Mouse (Mus musculus) T-helper 17 cell (primary cell): Measurements from ENCODE around the gene Mthfsd.
"Not testable (repeated sequence)": the region's sequence is repeated elsewhere in the genome, so short reads cannot be mapped to it uniquely, and the experiment has no call there.

Experiments
- in situ Hi-C, 2 experiments: fragments of 300-600 bp; cut with MboI, MseI; formaldehyde crosslinking; loops; 1 replicate in 1 of 2; 2 replicates in 1 of 2; pipeline ENCODE4 v1.15.1; 2025; ENCODE audit warnings: high pct_unique_total_duplicates in 2 of 2

Mthfsd gene

DNA sequence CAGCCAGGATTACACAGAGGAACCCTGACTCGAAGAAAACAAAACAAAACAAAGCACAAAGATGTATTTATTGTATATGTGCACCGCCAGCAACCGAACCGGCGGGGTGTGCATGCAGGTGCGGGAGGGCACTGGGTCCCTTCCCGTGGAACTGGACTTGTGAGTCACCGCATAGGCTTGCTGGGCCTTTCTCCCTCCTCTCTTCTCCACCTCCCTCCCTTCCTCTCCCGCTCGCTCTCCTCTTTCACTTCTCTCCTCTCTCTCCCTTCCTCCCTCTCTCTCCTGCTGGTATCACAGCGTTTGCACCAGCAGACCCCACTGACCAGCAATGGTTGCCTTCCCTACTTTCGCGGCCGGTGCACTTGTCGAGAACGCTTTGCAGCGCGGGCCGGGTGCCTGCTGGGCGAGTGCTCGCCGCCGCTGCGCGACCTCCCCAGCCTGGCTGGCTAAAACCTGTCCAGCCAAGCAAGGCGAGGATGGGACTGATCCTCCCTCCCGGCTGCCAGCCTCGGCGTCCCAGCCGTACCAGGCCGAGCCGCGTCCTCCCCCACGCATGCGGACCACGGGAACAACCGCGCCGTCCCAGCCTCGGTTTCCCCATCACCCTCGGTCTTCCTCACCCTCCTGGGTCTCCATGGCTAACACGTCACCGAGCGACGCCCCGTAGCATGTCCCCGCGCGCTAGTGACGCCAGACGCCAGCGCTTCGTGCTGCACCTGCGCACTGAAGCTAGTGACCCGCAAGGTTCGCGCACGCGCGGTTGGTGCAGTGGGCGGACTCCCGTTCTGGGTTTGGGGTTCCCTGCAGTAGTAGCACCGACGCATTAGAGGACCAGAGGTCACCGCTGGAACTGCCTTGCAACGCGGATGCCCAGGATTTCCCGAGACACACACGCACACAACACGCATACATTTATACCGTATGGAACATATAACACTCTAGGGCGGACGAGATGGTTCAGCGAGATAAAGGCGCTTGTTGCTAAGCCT, at the start of gene Mthfsd:
Gene Mthfsd, minus strand, starts transcription at position 725 of the 989 bp plus-strand sequence.
- in situ Hi-C loops: loop anchor here (10.0 kb wide), 2 partner anchors 423 to 433 kb away; no protein-coding TSS in a partner anchor

DNA sequence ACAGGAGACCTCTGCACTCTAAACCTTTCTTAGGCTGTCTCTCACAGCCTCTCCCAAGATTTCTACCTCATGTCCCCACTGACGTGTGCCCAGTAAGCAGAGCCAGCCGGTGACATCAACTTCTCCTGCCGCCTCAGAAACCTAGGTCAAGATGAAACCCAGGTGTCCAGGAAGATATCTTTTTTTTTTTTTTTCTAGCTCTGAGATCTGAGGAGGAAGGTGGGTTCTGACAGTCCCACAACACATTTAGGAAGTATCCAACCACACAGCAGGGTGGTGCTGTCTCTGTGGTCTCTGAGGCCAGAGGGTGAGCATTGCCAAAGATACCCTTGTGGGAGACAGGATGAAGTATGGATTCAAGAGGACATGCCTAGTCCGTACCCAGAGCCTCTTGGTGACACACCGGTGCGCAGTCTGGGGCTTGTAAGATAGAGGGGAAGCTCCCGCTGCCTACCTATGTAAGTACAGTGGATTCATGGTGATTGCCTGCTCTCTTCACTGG, 48.8 kb upstream of the Mthfsd start:
- in situ Hi-C loops: loop anchor here in 1 of 2 experiments (10.0 kb wide), 1 partner anchor 158 kb away; no protein-coding TSS in a partner anchor

GRCm38 (mm10) chr8:121152394-121152793, 44.2 kb upstream of the Mthfsd start:
- in situ Hi-C loops: loop anchor here in 1 of 2 experiments (10.0 kb wide), 1 partner anchor 162 kb away; no protein-coding TSS in a partner anchor

- in situ Hi-C loops: no loop called here
Observed at GRCm38 (mm10) chr8:121148573-121149083, 40.4 kb upstream of the Mthfsd start.

- in situ Hi-C loops: not testable (repeated sequence)
Observed at GRCm38 (mm10) chr8:121145457-121146134, 37.4 kb upstream of the Mthfsd start.

GRCm38 (mm10) chr8:121136856-121137255, 28.7 kb upstream of the Mthfsd start:
- in situ Hi-C loops: no loop called here

- in situ Hi-C loops: no loop called here
Observed at GRCm38 (mm10) chr8:121134512-121134911, 26.3 kb upstream of the Mthfsd start.

GRCm38 (mm10) chr8:121134102-121134501, 25.9 kb upstream of the Mthfsd start:
- in situ Hi-C loops: no loop called here

- in situ Hi-C loops: no loop called here
Observed at GRCm38 (mm10) chr8:121132961-121133513, 24.8 kb upstream of the Mthfsd start.

- in situ Hi-C loops: no loop called here
Observed at GRCm38 (mm10) chr8:121130522-121130921, 22.3 kb upstream of the Mthfsd start.

GRCm38 (mm10) chr8:121129265-121129940, 21.2 kb upstream of the Mthfsd start:
- in situ Hi-C loops: no loop called here

- in situ Hi-C loops: no loop called here
Observed at GRCm38 (mm10) chr8:121128531-121129264, 20.5 kb upstream of the Mthfsd start.

DNA sequence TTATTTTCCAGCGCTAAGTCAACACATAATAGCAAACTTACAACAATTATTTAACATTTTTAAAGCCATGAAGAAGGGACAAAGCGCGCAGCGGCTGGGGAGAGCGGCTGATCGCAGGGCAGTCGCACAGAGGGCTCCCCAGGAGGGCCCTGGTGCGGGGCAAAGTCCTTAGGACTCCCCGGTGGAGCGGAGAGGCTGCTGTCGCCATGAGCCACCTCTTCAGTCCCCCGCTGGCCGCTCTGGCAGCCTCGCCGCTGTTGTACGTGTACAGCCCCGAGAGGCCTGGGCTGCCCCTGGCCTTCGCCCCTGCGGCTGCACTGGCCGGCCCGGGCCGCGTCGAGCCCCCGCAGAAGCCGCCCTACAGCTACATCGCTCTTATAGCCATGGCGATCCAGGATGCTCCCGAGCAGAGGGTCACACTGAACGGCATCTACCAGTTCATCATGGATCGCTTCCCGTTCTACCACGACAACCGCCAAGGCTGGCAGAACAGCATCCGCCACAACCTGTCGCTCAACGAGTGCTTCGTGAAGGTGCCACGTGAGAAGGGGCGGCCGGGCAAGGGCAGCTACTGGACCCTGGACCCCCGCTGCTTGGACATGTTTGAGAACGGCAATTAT, 19.7 kb upstream of the Mthfsd start, which contains the start of gene Foxl1:
Gene Foxl1, plus strand, starts transcription at position 185 of the 620 bp plus-strand sequence.
- in situ Hi-C loops: no loop called here

DNA sequence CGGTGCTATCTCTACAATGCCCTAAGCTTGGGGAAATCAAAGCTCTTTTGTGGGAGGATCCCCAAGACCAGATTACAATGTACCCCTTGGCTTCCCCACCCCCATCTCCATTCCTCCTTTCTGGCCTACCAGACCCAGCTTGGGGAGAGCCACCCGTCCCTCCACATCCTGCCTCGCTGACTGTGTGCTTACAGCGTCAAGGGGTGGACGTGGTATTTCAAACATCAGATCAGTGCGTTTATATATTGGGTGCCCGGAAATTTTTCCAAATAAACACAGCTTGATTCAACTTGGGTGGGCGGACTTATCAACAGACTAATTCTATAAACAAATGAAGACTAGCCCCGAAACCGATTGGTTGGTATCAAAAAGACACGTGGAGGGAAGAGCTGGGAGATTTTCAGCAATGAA, 19.1 kb upstream of the Mthfsd start:
- in situ Hi-C loops: no loop called here

GRCm38 (mm10) chr8:121126694-121127093, 18.5 kb upstream of the Mthfsd start:
- in situ Hi-C loops: no loop called here

DNA sequence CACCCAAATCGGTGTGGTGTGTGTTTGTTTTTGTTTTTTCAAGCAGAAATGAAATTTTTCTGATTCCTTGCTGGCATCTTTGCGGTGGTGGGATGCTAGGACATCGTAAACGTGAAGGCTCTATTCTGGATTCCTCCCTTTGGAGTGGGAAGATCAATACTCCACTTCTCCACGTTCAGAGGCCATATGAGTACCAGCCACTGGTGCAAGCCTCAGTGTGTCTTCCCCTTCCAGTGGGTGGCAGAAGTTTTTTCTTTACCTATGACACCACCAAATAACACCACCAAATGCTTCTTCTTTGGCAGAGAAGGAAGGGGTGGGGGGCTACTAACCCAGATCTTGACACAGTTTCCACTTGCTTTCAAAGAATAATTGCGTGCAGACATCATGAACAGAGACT, 18.0 kb upstream of the Mthfsd start:
- in situ Hi-C loops: no loop called here

- in situ Hi-C loops: no loop called here
Observed at GRCm38 (mm10) chr8:121125311-121125876, 17.2 kb upstream of the Mthfsd start.

DNA sequence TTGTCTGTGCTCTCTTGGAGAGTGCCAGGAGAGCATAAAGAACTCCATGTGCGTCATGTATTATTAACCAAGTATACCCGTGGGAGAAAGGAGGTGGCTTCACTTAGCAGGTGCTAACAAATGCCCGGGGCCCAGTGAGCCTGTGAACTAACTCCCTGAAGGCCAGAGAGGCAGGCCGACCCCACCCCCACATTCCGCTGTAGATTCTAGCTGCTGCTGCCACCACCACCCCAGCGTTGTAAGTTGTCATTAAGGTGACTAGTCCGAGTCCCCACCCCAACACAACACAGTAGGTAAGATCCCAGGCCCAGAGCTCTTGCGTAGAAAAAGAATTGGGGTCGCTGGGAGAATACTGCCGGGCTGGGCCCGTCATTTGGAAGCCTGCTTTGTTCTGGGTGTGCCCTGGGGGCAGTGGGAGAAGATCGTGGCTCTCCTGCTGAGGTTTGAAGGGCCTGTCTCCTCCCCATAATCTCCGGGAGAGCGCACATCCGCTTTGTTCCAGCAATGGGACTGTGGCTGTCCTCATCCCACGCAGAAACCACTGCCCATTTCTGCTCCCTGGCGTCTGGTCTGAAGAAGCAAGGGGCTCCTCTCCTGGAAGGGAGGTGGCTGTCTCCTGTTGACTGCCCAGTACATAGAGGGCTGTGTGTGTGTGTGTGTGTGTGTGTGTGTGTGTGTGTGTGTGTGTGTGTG, 16.5 kb upstream of the Mthfsd start:
- in situ Hi-C loops: no loop called here

- in situ Hi-C loops: no loop called here
Observed at GRCm38 (mm10) chr8:121123113-121123512, 14.9 kb upstream of the Mthfsd start.
